Comparison of ENCODE assay signal across 9 mouse cellular contexts in the genomic region with DNA sequence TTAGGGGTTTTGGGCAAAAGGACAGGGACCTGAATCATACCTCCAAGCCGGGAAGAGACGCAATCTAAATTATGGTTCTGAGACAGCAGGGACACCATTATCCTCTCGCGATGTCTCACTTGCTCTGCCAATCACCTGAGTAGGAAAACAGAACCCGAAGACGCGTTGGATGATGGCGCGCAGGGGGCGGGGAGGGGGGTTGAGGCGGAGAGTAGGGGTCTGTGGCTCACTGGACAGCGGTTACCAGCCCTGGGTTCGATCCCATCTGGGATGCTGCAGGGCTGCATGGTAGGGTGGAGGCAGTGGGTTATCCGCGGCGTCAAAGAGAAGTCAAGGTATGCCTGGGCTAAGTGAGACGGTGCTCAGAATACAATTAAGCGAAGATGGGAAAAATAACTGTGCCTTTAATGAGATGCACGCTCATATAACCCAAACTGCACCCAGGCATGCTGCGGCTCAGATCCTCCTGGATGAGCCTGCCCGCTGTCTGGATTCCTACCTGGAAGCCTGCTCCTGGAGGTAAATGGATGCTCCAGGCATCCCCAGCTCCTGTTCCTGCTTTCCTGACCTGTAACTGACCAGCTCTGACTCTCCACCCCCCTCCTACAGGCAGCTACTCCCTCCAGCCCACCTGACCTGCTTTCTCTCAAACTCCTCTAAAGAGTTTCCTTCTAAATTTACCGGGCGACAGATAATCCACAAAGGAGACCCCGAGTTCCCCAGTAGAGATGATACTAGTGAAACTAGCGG. TPM values are rescaled to one million over a fixed set of nuclear protein-coding genes. Genes with fewer than 3 reads are reported as not detected.
DNase-seq lines count a peak whose midpoint lies in the region; ATAC-seq and TF ChIP-seq lines count a peak whose summit lies in the region.
"Had no signal": no experiment of that assay in that cellular context is flagged by ENCODE, and none has a peak within 500 bp of the region (broad histone marks: within the 10 kb centered on the region; RNA-seq: fewer than 3 reads in every experiment).

No protein-coding gene starts in this region.

- peak overlapping the region; percentile 67 for H3K9ac ChIP-seq in lung, embryonic 16.5 days (ENCODE audit: low read length)
- peak overlapping the region; percentile 46 for H3K9ac ChIP-seq in forebrain, postnatal 0 days
- H3K9ac ChIP-seq in liver, postnatal 0 days (replicated peaks) = no peak overlapping the region

- H3K4me3 ChIP-seq in lung, embryonic 16.5 days (ENCODE audit: low read length) = peak overlapping the region; percentile 26
- H3K4me3 ChIP-seq in forebrain, postnatal 0 days (ENCODE audit: low read depth, low read length) = peak overlapping the region; percentile 25
- H3K4me3 ChIP-seq in liver, postnatal 0 days (ENCODE audit: low read depth, low read length) = no peak overlapping the region

- H3K4me2 ChIP-seq in lung, embryonic 16.5 days (ENCODE audit: low read depth, low read length) = peak overlapping the region; percentile 53
- H3K4me2 ChIP-seq in forebrain, postnatal 0 days (ENCODE audit: low read depth) = peak overlapping the region; percentile 59
- peak overlapping the region; percentile 55; the same call in 1 of the 2 replicates for H3K4me2 ChIP-seq in liver, postnatal 0 days (ENCODE audit: low read depth, low read length)

- H3K9me3 ChIP-seq in lung, embryonic 16.5 days (ENCODE audit: control insufficient read depth, low read length) = peaks cover 2% of the 10 kb centered on the region; the same call in 1 of the 2 replicates
- no peaks in the 10 kb centered on the region for H3K9me3 ChIP-seq in forebrain, postnatal 0 days (ENCODE audit: low read length)
- H3K9me3 ChIP-seq in liver, postnatal 0 days (ENCODE audit: low read length) = no peaks in the 10 kb centered on the region

- no peak for TF ChIP-seq CTCF in forebrain, postnatal 0 days (IDR thresholded peaks at IDR 0.05; ENCODE audit: low read depth)
- TF ChIP-seq CTCF in liver, postnatal 0 days (IDR thresholded peaks at IDR 0.05; ENCODE audit: low read depth) = no peak

- peak overlapping the region; percentile 78 for H3K27ac ChIP-seq in lung, embryonic 16.5 days (ENCODE audit: low read length)
- no peak overlapping the region for H3K27ac ChIP-seq in forebrain, postnatal 0 days (ENCODE audit: low read depth, low read length)
- H3K27ac ChIP-seq in liver, postnatal 0 days (ENCODE audit: low read depth) = no peak overlapping the region

- 22% methylated on average over 25 of the region's 25 CpGs for WGBS in lung, embryonic 16.5 days
- WGBS in forebrain, postnatal 0 days = 13% methylated on average over 25 of the region's 25 CpGs
- WGBS in liver, postnatal 0 days (ENCODE audit: insufficient replicate concordance) = 24% methylated on average over 25 of the region's 25 CpGs

- H3K27me3 ChIP-seq in lung, embryonic 16.5 days (ENCODE audit: control insufficient read depth, insufficient read depth, low read depth, low read length) = no peaks in the 10 kb centered on the region
- H3K27me3 ChIP-seq in forebrain, postnatal 0 days (ENCODE audit: insufficient read depth, low read length) = no peaks in the 10 kb centered on the region
- no peaks in the 10 kb centered on the region for H3K27me3 ChIP-seq in liver, postnatal 0 days (ENCODE audit: insufficient read depth, low read length)

- TF ChIP-seq EP300 in liver, postnatal 0 days (IDR thresholded peaks at IDR 0.05; ENCODE audit: low read depth) = no peak

- no peak for ATAC-seq in lung, embryonic 16.5 days (ENCODE audit: low read depth)
- ATAC-seq in forebrain, postnatal 0 days = peak; percentile 36; the same call in 1 of the 2 replicates
- ATAC-seq in liver, postnatal 0 days = no peak

- no peaks in the 10 kb centered on the region for H3K36me3 ChIP-seq in lung, embryonic 16.5 days (ENCODE audit: control insufficient read depth, insufficient read depth, low read length)
- H3K36me3 ChIP-seq in forebrain, postnatal 0 days (ENCODE audit: insufficient read depth) = no peaks in the 10 kb centered on the region
- no peaks in the 10 kb centered on the region for H3K36me3 ChIP-seq in liver, postnatal 0 days (replicated peaks; ENCODE audit: insufficient read depth, low read length)

- H3K4me1 ChIP-seq in lung, embryonic 16.5 days (replicated peaks; ENCODE audit: control insufficient read depth, insufficient read depth, low read length) = peaks cover 16% of the 10 kb centered on the region
- H3K4me1 ChIP-seq in forebrain, postnatal 0 days (ENCODE audit: insufficient read depth) = peaks cover 14% of the 10 kb centered on the region; the same call in 1 of the 2 replicates
- peaks cover 8% of the 10 kb centered on the region for H3K4me1 ChIP-seq in liver, postnatal 0 days (ENCODE audit: insufficient read depth)

- no peak for DNase-seq in lung, postnatal 14 days
- peak; percentile 18 for DNase-seq in forebrain, postnatal 0 days
- DNase-seq in liver, postnatal 0 days = no peak
- no peak for DNase-seq in gastrocnemius, adult 18-20 months (ENCODE audit: low spot score)
- no peak for DNase-seq in right cerebral cortex, adult 2 months (ENCODE audit: low spot score in 2 of 2)
- DNase-seq in ovary, adult 18-20 months (ENCODE audit: low spot score) = no peak

RNA-seq across cellular contexts. Expression of a gene that starts 0.8 kb away (rescaled TPM):
- polyA plus RNA-seq in lung, embryonic 16.5 days (2015; fragmentation: Nextera tagmentation; extraction: Ambion mirVana) = not detected in 2 replicates
- not detected in 2 replicates for total RNA-seq in forebrain, postnatal 0 days (2014; rRNA removed)
- not detected in 2 replicates for polyA plus RNA-seq in forebrain, postnatal 0 days (2015; fragmentation: Nextera tagmentation; extraction: Ambion mirVana)
- polyA plus RNA-seq in liver, postnatal 0 days (2015; fragmentation: Nextera tagmentation; extraction: Ambion mirVana) = not detected in 2 replicates
- not detected for total RNA-seq in gastrocnemius, adult 18-20 months (2021)
- total RNA-seq: gastrocnemius, postnatal 14 days; neutrophil, adult 5-6 weeks had no signal

RNA-seq across cellular contexts. Expression of a gene that starts 4.8 kb away (rescaled TPM):
- 12.6 TPM in 2 replicates for polyA plus RNA-seq in lung, embryonic 16.5 days (2015; fragmentation: Nextera tagmentation; extraction: Ambion mirVana)
- 9.2 and 10.9 TPM in 2 replicates for total RNA-seq in forebrain, postnatal 0 days (2014; rRNA removed)
- polyA plus RNA-seq in forebrain, postnatal 0 days (2015; fragmentation: Nextera tagmentation; extraction: Ambion mirVana) = 2.7 and 3.3 TPM in 2 replicates
- polyA plus RNA-seq in liver, postnatal 0 days (2015; fragmentation: Nextera tagmentation; extraction: Ambion mirVana) = 2.7 and 3.1 TPM in 2 replicates
- 10 to 100 TPM; 21.3 to 25.8 TPM for total RNA-seq in gastrocnemius, adult 18-20 months (2021)
